Mouse (Mus musculus) heart, adult 2 months (tissue): ENCODE measurements around the gene Zfand3. TPM values are rescaled to one million over a fixed set of nuclear protein-coding genes. Genes with fewer than 3 reads are reported as not detected.

ENCODE experiments used
- DNase-seq, 2 experiments: peaks; one replicate each; pipeline ENCODE4 v3.0.0; 2021
- H3K27ac ChIP-seq: fragments of 200-600 bp; 2 replicates; pipeline ENCODE4 v1.8.1; 2022
- H3K27me3 ChIP-seq: fragments of 200-500 bp; 2 replicates; pipeline ENCODE4 v1.6.1; 2012; ENCODE audit warnings: mild to moderate bottlenecking, low read length, inconsistent platforms, mixed read lengths; ENCODE audit not compliant: control insufficient read depth, insufficient read depth
- H3K36me3 ChIP-seq: fragments of 200-500 bp; 2 replicates; pipeline ENCODE4 v1.6.1; 2012; ENCODE audit warnings: low read length, inconsistent platforms; ENCODE audit not compliant: control insufficient read depth, insufficient read depth
- H3K4me1 ChIP-seq: fragments of 200-500 bp; 2 replicates; pipeline ENCODE4 v1.6.1; 2011; ENCODE audit warnings: low read length; ENCODE audit not compliant: control insufficient read depth, insufficient read depth
- H3K4me3 ChIP-seq: fragments of 200-600 bp; 2 replicates; pipeline ENCODE4 v1.8.1; 2022
- H3K79me2 ChIP-seq: fragments of 200-500 bp; replicated peaks from 2 replicates; pipeline ENCODE4 v1.6.1; 2012; ENCODE audit warnings: mild to moderate bottlenecking, inconsistent platforms, low read length, moderate library complexity, mixed read lengths; ENCODE audit not compliant: control insufficient read depth, insufficient read depth
- H3K9ac ChIP-seq: fragments of 200-500 bp; 2 replicates; pipeline ENCODE4 v1.6.1; 2012; ENCODE audit warnings: low read depth, mild to moderate bottlenecking, control low read depth, inconsistent platforms, low read length, mixed read lengths
- CTCF ChIP-seq: fragments of 200-600 bp; IDR thresholded peaks from 2 replicates; pipeline ENCODE4 v1.8.1; 2022; ENCODE audit warnings: antibody characterized with exemption, mild to moderate bottlenecking, moderate library complexity
- EP300 ChIP-seq: fragments of 200-500 bp; IDR thresholded peaks from 2 replicates; pipeline ENCODE4 v1.6.1; 2011; ENCODE audit warnings: low read depth, low read length, control low read depth; ENCODE audit not compliant: insufficient read depth
- POLR2A ChIP-seq: fragments of 200-500 bp; IDR thresholded peaks from 2 replicates; pipeline ENCODE4 v1.6.1; 2011; ENCODE audit warnings: mild to moderate bottlenecking, low read depth, low read length, control low read depth; ENCODE audit not compliant: insufficient read depth
- WGBS: fragments of 180-500 bp; shearing (Covaris S2); methylation state at CpG from one replicate; pipeline ENCODE4 v1.1.7; 2018; 5-methylcytosine and 5-hydroxymethylcytosine counted together
- intact Hi-C: fragments of 180-260 bp; cut with DNase I; formaldehyde crosslinking; loops from one replicate; pipeline ENCODE4 v1.15.1; 2025
- polyA plus RNA-seq: library from polyadenylated mRNA; depleted of rRNA; stranded (reverse); fragments of >200 nt; gene quantifications from 2 replicates; pipeline ENCODE4 v1.2.3, GENCODE M21; 2012
- total RNA-seq, 2 experiments: library from RNA; stranded (reverse); gene quantifications; 2 replicates each; pipeline ENCODE4 v1.2.3; 2021

Gene Zfand3
- total and polyA plus RNA-seq, 3 experiments, result 106 to 149 (median 130) TPM

DNA sequence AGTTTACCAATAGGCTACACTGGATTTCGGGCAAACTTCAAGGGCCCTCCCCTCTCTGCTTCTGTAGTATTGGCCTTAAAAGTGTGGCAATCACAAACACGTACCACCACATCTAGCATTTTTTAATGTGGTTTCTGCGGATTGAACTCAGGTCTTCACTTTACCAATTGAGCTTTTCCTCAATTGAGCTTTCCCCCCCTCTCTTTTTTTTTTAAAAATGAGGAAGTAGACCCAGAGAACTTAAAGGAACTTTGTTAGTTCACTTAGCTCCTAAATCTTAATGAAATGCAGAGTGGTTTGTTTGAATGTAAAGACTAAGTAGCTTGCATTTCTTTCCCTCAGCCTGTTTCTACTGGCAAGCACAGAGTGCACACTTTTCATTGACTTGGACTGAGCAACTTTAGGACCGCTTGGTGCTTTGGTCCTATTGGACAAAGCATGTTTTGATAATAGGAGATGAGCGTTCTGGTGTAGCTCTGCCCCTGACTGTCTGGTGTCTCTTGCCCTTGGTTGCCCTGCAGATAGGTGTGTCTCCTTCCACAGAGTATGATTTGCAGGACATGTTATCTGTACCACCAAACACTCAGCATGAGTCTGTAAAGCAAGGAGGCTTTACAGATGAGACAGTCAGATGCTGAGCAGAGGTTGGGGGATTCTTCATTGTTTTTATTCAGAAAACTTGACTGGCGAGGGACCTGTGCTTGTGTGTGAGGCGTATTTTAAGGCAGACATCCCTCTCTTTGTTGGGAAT lies 108.2 kb downstream of the Zfand3 start:
- intact Hi-C loops, result loop anchor here (5.0 kb wide), 1 partner anchor 85 kb away; no protein-coding TSS in a partner anchor

GRCm38 (mm10) chr17:30114761-30115160 lies 110.2 kb downstream of the Zfand3 start:
- Histone ChIP-seq H3K9ac (no peak overlapping the region), H3K4me3 (no peak overlapping the region), H3K79me2 (peaks cover 14% of the 10 kb centered on the region), H3K27me3 (no peaks in the 10 kb centered on the region), H3K27ac (no peak overlapping the region), H3K36me3 (peaks cover 8% of the 10 kb centered on the region), H3K4me1 (peaks cover 16% of the 10 kb centered on the region)
- 84% methylated on average over 3 of the region's 3 CpGs for WGBS
- peak in 1 of 2 experiments; percentile 49 for DNase-seq
- peak; percentile 77 for TF ChIP-seq CTCF
- no peak for TF ChIP-seq EP300
- intact Hi-C loops, result loop anchor here (5.0 kb wide), 2 partner anchors 83 to 338 kb away; no protein-coding TSS in a partner anchor

More for the DNA sequence above, 108.2 kb downstream of the Zfand3 start:
- DNase-seq, result no peak
- Histone ChIP-seq H3K4me1 (peaks cover 14% of the 10 kb centered on the region), H3K79me2 (peaks cover 14% of the 10 kb centered on the region), H3K27ac (no peak overlapping the region), H3K36me3 (peaks cover 2% of the 10 kb centered on the region), H3K9ac (no peak overlapping the region), H3K27me3 (no peaks in the 10 kb centered on the region), H3K4me3 (no peak overlapping the region)
- TF ChIP-seq POLR2A (no peak), CTCF (no peak), EP300 (no peak)
- WGBS, result 77% methylated on average over 7 of the region's 7 CpGs

DNA sequence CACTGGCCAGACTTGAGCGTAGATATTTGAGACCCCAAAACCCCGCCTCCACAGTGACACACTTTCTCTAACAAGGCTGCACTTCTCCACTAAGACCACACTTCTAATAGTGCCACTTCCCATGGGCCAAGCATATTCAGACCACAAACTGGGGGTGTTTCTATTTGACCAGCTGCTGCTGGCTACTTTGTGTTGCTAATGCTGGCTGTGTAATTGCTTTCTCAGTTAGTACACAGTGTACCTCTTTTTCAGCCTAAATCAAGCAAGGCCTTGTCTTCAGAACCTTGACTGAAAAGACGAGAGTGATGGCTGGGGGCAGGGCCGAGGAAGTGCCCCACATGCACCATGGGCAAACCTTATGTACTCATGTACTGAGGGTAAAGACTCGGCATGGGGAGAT lies 111.7 kb downstream of the Zfand3 start:
- intact Hi-C loops, result loop anchor here (5.0 kb wide), 1 partner anchor 336 kb away; no protein-coding TSS in a partner anchor
- H3K4me1 ChIP-seq, result peaks cover 10% of the 10 kb centered on the region
- peaks cover 7% of the 10 kb centered on the region for H3K36me3 ChIP-seq
- no peak overlapping the region for H3K9ac ChIP-seq
- WGBS, result 93% methylated on average over 5 of the region's 5 CpGs
- TF ChIP-seq CTCF, result no peak
- H3K27ac ChIP-seq, result no peak overlapping the region
- H3K79me2 ChIP-seq, result peaks cover 10% of the 10 kb centered on the region
- no peaks in the 10 kb centered on the region for H3K27me3 ChIP-seq
- DNase-seq, result no peak
- no peak overlapping the region for H3K4me3 ChIP-seq

DNA sequence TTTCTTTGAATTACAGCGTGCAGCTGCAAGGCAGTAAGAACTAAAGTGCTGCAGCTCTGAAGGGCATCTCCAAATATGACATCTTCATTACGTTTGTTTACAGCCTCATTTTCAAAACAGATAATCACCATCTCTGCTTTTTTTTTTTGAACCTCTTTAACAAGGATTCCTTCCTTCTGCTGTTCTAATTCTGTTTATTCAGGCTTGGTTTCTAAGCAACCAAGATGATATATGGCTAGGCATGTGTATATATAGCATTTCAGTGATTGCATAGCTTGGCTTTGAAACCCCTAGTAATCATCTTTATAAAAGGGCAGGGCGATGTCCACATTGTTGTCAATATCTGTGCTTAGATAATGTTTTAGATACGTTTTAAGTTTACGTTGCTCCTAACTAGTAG lies 113.5 kb downstream of the Zfand3 start:
- Histone ChIP-seq H3K36me3 (peaks cover 7% of the 10 kb centered on the region), H3K4me1 (peaks cover 6% of the 10 kb centered on the region), H3K27me3 (no peaks in the 10 kb centered on the region), H3K9ac (no peak overlapping the region), H3K27ac (no peak overlapping the region), H3K4me3 (no peak overlapping the region), H3K79me2 (peaks cover 10% of the 10 kb centered on the region)
- 78% methylated on average over 5 of the region's 5 CpGs for WGBS
- no peak for DNase-seq
- TF ChIP-seq EP300 (no peak), POLR2A (no peak), CTCF (no peak)
- intact Hi-C loops, result loop anchor here (1.0 to 5.0 kb wide), 2 partner anchors 12 to 334 kb away; no protein-coding TSS in a partner anchor

DNA sequence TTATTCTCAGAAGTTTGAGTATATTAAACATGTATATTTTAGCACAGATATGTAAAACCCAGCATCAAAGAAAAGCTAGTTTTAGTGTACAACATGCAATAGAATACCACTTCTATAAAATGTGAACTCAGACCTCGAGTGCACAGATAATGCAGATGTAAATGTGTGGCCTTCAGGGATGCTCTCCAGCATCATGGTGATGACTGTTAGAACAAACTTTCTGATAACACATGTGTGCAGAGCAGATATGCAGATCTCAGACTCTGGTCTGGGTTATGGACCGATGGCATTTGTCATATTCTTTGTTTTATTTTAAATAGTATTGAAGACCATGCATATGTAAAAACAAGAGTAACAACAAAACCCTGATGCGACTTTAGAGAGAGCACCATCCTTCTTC lies 117.7 kb downstream of the Zfand3 start:
- Histone ChIP-seq H3K79me2 (peaks cover 5% of the 10 kb centered on the region), H3K9ac (no peak overlapping the region), H3K4me3 (no peak overlapping the region), H3K27ac (no peak overlapping the region), H3K36me3 (peaks cover 7% of the 10 kb centered on the region), H3K27me3 (no peaks in the 10 kb centered on the region), H3K4me1 (peaks cover 2% of the 10 kb centered on the region)
- no peak for TF ChIP-seq EP300
- TF ChIP-seq CTCF, result no peak
- no peak for TF ChIP-seq POLR2A
- WGBS, result 82% methylated on average over 3 of the region's 3 CpGs
- no peak for DNase-seq
- intact Hi-C loops, result no loop called here

- intact Hi-C loops, result no loop called here
- H3K27ac ChIP-seq, result no peak overlapping the region
- peaks cover 2% of the 10 kb centered on the region for H3K4me1 ChIP-seq
- H3K9ac ChIP-seq, result no peak overlapping the region
- no peaks in the 10 kb centered on the region for H3K27me3 ChIP-seq
- DNase-seq, result no peak
- TF ChIP-seq EP300 (no peak), CTCF (no peak), POLR2A (no peak)
- 90% methylated on average over 6 of the region's 6 CpGs for WGBS
- H3K36me3 ChIP-seq, result peaks cover 3% of the 10 kb centered on the region
- peaks cover 3% of the 10 kb centered on the region; the same call in 1 of the 2 replicates for H3K79me2 ChIP-seq
- no peak overlapping the region for H3K4me3 ChIP-seq
These were observed 123.9 kb downstream of the Zfand3 start for GRCm38 (mm10) chr17:30128456-30128855.
